Mouse (Mus musculus) kidney, adult 2 months (tissue): ENCODE measurements around the gene Traf5.

Source experiments
- CTCF ChIP-seq: fragments of 200-500 bp; conservative IDR thresholded peaks from 2 replicates; pipeline ENCODE4 v1.5.1; 2011; ENCODE audit warnings: low read depth, mild to moderate bottlenecking, control low read depth, low read length, moderate library complexity, mixed read lengths; ENCODE audit not compliant: insufficient read depth, insufficient read length
- POLR2A ChIP-seq: fragments of 200-500 bp; IDR thresholded peaks from one replicate; pipeline ENCODE4 v1.6.1; 2011; ENCODE audit warnings: low read depth, low read length, control low read depth

GRCm38 (mm10) chr1:192076101-192076500, 16.3 kb downstream of the Traf5 start:
- TF ChIP-seq POLR2A (no peak), CTCF (no peak)
